Mouse (Mus musculus): ENCODE data around the gene Rbp1. TPM values are rescaled to one million over a fixed set of nuclear protein-coding genes. Genes with fewer than 3 reads are reported as not detected.

Gene Rbp1
- polyA plus RNA-seq (2017; shearing (Covaris generic)) = under 1 TPM in 1 of 2 experiments, not detected in 1; 0.13 TPM

DNA sequence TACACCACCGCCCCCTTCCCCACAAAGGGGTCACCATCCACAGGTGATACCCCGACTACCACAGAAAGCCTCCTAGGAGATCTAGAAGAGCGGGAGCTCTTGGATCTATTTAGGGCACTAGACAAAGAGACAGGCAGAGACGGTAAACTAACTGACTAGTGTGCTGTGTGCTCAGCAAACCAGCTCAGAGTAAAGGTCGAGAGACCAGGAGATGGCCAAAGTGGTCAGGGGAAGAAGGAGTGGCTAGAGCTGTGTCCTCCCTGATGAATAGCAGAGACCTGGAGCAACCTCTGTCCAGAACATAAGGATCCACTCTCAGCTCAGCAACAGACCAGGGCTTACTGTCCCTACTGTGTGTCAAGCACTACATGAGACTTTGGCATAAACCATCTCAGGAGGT lies at the start of gene Rbp1:
Gene Rbp1 (plus strand): TSS at position 306 of the 400 bp plus-strand sequence.

GRCm38 (mm10) chr9:98485815-98486214 lies 63.1 kb downstream of the Rbp1 start, which contains the start of gene Rbp2:
Rbp2 (plus strand) TSS chr9:98486115.

Other genes with a start within 250 kb of the Rbp1 start
- 10 to 100 TPM; 12.5 to 13.5 TPM for gene Nmnat3, start 135.5 kb upstream of the Rbp1 start, polyA plus RNA-seq (2017; shearing (Covaris generic))
- gene Rbp2, start 63.2 kb downstream of the Rbp1 start, polyA plus RNA-seq (2017; shearing (Covaris generic)) = 1 to 10 TPM in 1 of 2 experiments, under 1 TPM in 1; 0.24 to 1.5 TPM
- gene Copb2, start 140.8 kb downstream of the Rbp1 start, polyA plus RNA-seq (2017; shearing (Covaris generic)) = 100 to 1,000 TPM; 118 to 125 TPM
- 10 to 100 TPM; 18.1 to 20.0 TPM for gene Mrps22, start 178.7 kb downstream of the Rbp1 start, polyA plus RNA-seq (2017; shearing (Covaris generic))